Mouse (Mus musculus) limb, embryonic 14.5 days (tissue): ENCODE data around the gene Negr1. TPM values are rescaled to one million over a fixed set of nuclear protein-coding genes. Genes with fewer than 3 reads are reported as not detected.

Experiments
- ATAC-seq: fragments of 200-750 bp; cut with Nextera tagmentation; 2 replicates; pipeline ENCODE4 v1.8.0; 2017; ENCODE audit warnings: low read depth, moderate number of reproducible peaks, moderate TSS enrichment; ENCODE audit not compliant: low FRiP score
- DNase-seq: peaks from one replicate; pipeline ENCODE4 v3.0.0-alpha.2; 2015; ENCODE audit warnings: low spot score
- H3K27ac ChIP-seq: fragments of 300-500 bp; sonication (generic); replicated peaks from 2 replicates; pipeline ENCODE4 v1.5.1; 2014; ENCODE audit warnings: low read depth, mild to moderate bottlenecking, low read length, moderate library complexity, mixed read lengths
- H3K27me3 ChIP-seq: fragments of 300-500 bp; sonication (generic); 2 replicates; pipeline ENCODE4 v1.6.1; 2014; ENCODE audit warnings: low read length, mixed read lengths; ENCODE audit not compliant: control insufficient read depth, insufficient read depth
- H3K36me3 ChIP-seq: fragments of 300-500 bp; sonication (generic); 2 replicates; pipeline ENCODE4 v1.6.1; 2014; ENCODE audit warnings: mild to moderate bottlenecking, low read length, moderate library complexity, mixed read lengths; ENCODE audit not compliant: control insufficient read depth, insufficient read depth
- H3K4me1 ChIP-seq: fragments of 300-500 bp; sonication (generic); 2 replicates; pipeline ENCODE4 v1.6.1; 2014; ENCODE audit warnings: antibody characterized with exemption, low read length, mixed read lengths; ENCODE audit not compliant: control insufficient read depth, insufficient read depth
- H3K4me2 ChIP-seq: fragments of 300-500 bp; sonication (generic); replicated peaks from 2 replicates; pipeline ENCODE4 v1.6.1; 2014; ENCODE audit warnings: low read depth, mild to moderate bottlenecking, low read length, moderate library complexity; ENCODE audit not compliant: severe bottlenecking
- H3K4me3 ChIP-seq: fragments of 300-500 bp; sonication (generic); replicated peaks from 2 replicates; pipeline ENCODE4 v1.5.1; 2014; ENCODE audit warnings: low read length
- H3K9ac ChIP-seq: fragments of 300-500 bp; sonication (generic); 2 replicates; pipeline ENCODE4 v1.6.1; 2014; ENCODE audit warnings: mild to moderate bottlenecking, low read depth, low read length, moderate library complexity; ENCODE audit not compliant: severe bottlenecking
- H3K9me3 ChIP-seq: fragments of 300-500 bp; sonication (generic); 2 replicates; pipeline ENCODE4 v1.6.1; 2016; ENCODE audit warnings: low read length; ENCODE audit not compliant: control insufficient read depth
- POLR2A ChIP-seq: fragments of 200-500 bp; IDR thresholded peaks from 2 replicates; pipeline ENCODE4 v1.8.0; 2012; ENCODE audit warnings: inconsistent platforms, mild to moderate bottlenecking, moderate library complexity, borderline replicate concordance; ENCODE audit not compliant: insufficient read depth, insufficient read length; ENCODE audit errors: extremely low read depth
- WGBS: fragments of 180-500 bp; shearing (Covaris S2); extraction: QIAGEN DNeasy Blood & Tissue Kit; methylation state at CpG from one replicate; pipeline ENCODE4 v1.1.7; 2014; 5-methylcytosine and 5-hydroxymethylcytosine counted together
- polyA plus RNA-seq, 2 experiments: library from polyadenylated mRNA; depleted of rRNA in 1 of 2; stranded (reverse) in 1 of 2; unstranded in 1 of 2; fragments of >200 nt; fragmentation: Nextera tagmentation in 1 of 2; extraction: Ambion mirVana in 1 of 2; gene quantifications; 2 replicates each; pipeline versions ENCODE4 v1.2.1 to v1.2.3; 2012 to 2014

Gene Negr1
- polyA plus RNA-seq, 2 experiments: 5.1 to 6.2 TPM

- Histone ChIP-seq H3K4me2 (no peak overlapping the region), H3K27me3 (no peaks in the 10 kb centered on the region), H3K4me3 (no peak overlapping the region), H3K27ac (no peak overlapping the region), H3K9ac (no peak overlapping the region), H3K9me3 (no peaks in the 10 kb centered on the region), H3K4me1 (no peaks in the 10 kb centered on the region), H3K36me3 (no peaks in the 10 kb centered on the region)
- TF ChIP-seq POLR2A: no peak
- WGBS: 85% methylated on average over 1 of the region's 1 CpGs
- DNase-seq: no peak
- ATAC-seq: no peak
Observed at GRCm38 (mm10) chr3:156883873-156884272, 322.3 kb downstream of the Negr1 start.

- Histone ChIP-seq H3K9me3 (no peaks in the 10 kb centered on the region), H3K36me3 (no peaks in the 10 kb centered on the region), H3K9ac (no peak overlapping the region), H3K4me3 (no peak overlapping the region), H3K4me1 (no peaks in the 10 kb centered on the region), H3K4me2 (no peak overlapping the region), H3K27ac (no peak overlapping the region), H3K27me3 (no peaks in the 10 kb centered on the region)
- no peak for TF ChIP-seq POLR2A
- DNase-seq (no peak), ATAC-seq (no peak)
- WGBS: 69% methylated on average over 1 of the region's 1 CpGs
Observed at GRCm38 (mm10) chr3:156885689-156886088, 324.1 kb downstream of the Negr1 start.

DNA sequence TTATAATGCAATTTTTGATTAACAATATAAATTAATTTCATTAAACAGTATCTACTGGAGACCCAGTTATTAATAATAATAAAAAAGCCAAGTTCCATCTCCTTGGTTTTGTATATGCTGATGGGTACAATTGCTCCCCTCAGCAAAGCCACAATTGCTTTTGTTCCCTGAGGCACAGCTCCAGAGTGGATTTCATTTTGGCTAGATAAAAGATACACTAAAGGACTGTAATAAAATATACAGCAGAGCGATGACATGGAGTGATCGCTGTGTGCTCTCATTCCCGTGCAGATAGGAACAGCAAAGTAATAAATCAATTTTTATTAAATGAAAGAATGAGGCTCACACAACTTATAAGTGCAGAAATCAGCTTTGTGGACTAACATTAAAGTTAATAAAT is 325.3 kb downstream of the Negr1 start:
- Histone ChIP-seq H3K27me3 (no peaks in the 10 kb centered on the region), H3K27ac (no peak overlapping the region), H3K4me2 (no peak overlapping the region), H3K9ac (no peak overlapping the region), H3K36me3 (no peaks in the 10 kb centered on the region), H3K4me1 (no peaks in the 10 kb centered on the region), H3K9me3 (no peaks in the 10 kb centered on the region), H3K4me3 (no peak overlapping the region)
- WGBS: 73% methylated on average over 3 of the region's 3 CpGs
- no peak for TF ChIP-seq POLR2A
- ATAC-seq (no peak), DNase-seq (no peak)

DNA sequence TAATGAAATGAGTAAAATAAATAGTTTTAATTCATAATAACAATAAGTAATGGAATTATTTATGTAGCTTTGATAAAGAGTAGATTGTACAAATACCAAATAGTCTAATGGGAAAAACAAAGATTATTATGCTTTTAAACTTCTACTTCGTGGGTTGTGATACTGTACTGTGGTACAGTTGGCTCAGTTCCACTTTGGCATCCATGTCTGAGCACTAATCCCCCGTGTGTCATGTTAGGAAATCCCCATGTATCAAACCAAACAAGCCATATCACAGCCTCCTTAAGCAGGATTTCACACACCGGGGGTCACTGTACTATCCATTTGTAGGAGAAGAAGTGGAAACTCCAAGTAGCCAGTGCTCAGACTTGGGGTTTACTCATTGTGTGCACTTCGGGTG is 329.4 kb downstream of the Negr1 start:
- Histone ChIP-seq H3K9ac (no peak overlapping the region), H3K27me3 (no peaks in the 10 kb centered on the region), H3K9me3 (no peaks in the 10 kb centered on the region), H3K4me3 (no peak overlapping the region), H3K4me1 (no peaks in the 10 kb centered on the region), H3K4me2 (no peak overlapping the region), H3K36me3 (no peaks in the 10 kb centered on the region), H3K27ac (no peak overlapping the region)
- DNase-seq: no peak
- no peak for TF ChIP-seq POLR2A
- no peak for ATAC-seq
- 70% methylated on average over 4 of the region's 4 CpGs for WGBS

- WGBS: 48% methylated on average over 4 of the region's 4 CpGs
- Histone ChIP-seq H3K4me2 (no peak overlapping the region), H3K9ac (no peak overlapping the region), H3K36me3 (no peaks in the 10 kb centered on the region), H3K27me3 (no peaks in the 10 kb centered on the region), H3K9me3 (no peaks in the 10 kb centered on the region), H3K4me3 (no peak overlapping the region), H3K4me1 (no peaks in the 10 kb centered on the region), H3K27ac (no peak overlapping the region)
- DNase-seq (no peak), ATAC-seq (no peak)
- TF ChIP-seq POLR2A: no peak
Observed at GRCm38 (mm10) chr3:156895322-156895721, 333.7 kb downstream of the Negr1 start.

DNA sequence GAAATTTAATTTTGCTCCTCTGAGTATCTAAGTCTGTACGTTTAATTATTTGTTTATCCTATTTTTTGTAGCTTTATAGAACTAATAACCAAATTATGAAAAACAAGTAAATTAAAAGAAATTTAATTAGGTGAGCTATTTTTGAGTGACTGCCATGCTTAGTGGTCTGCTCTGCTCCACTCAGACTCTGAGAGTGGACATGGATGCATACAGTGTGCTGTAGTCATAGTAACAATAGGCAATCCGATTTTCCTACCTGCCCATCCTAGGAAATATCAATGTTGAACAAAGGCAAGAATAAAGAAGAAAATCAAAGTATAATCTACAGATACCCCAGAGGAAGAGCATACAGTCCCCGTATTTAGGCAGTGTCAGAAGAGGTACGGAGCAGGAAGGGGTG is 334.5 kb downstream of the Negr1 start:
- Histone ChIP-seq H3K9me3 (no peaks in the 10 kb centered on the region), H3K9ac (no peak overlapping the region), H3K27me3 (no peaks in the 10 kb centered on the region), H3K27ac (no peak overlapping the region), H3K4me1 (no peaks in the 10 kb centered on the region), H3K4me3 (no peak overlapping the region), H3K36me3 (no peaks in the 10 kb centered on the region), H3K4me2 (no peak overlapping the region)
- no peak for TF ChIP-seq POLR2A
- no peak for DNase-seq
- ATAC-seq: no peak
- 85% methylated on average over 4 of the region's 4 CpGs for WGBS
